Mouse (Mus musculus) heart, postnatal 0 days (tissue): ENCODE measurements at regions not wholly inside any gene's neighbourhood (a gene's known extent, or its start where the extent isn't known, plus 50 kb on each side); places are given as distances from the start of the nearest gene placed in this dataset.
"Not testable (repeated sequence)": the region's sequence is repeated elsewhere in the genome, so short reads cannot be mapped to it uniquely, and the experiment has no call there.

ENCODE experiments used
- ATAC-seq: fragments of 200-750 bp; cut with Nextera tagmentation; 2 replicates; pipeline ENCODE4 v1.8.0; 2017; ENCODE audit warnings: low read depth, moderate number of reproducible peaks, moderate library complexity; ENCODE audit not compliant: insufficient read depth
- DNase-seq: peaks from one replicate; pipeline ENCODE4 v3.0.0-alpha.2; 2016; ENCODE audit warnings: low spot score
- H3K27ac ChIP-seq: fragments of 300-500 bp; sonication (generic); 2 replicates; pipeline ENCODE4 v1.5.1; 2014; ENCODE audit warnings: low read depth, mild to moderate bottlenecking
- H3K27me3 ChIP-seq: fragments of 300-500 bp; sonication (generic); 2 replicates; pipeline ENCODE4 v1.6.1; 2014; ENCODE audit warnings: low read length, mixed read lengths; ENCODE audit not compliant: control insufficient read depth, insufficient read depth
- H3K36me3 ChIP-seq: fragments of 300-500 bp; sonication (generic); replicated peaks from 2 replicates; pipeline ENCODE4 v1.6.1; 2014; ENCODE audit warnings: low read length, mixed read lengths; ENCODE audit not compliant: control insufficient read depth, insufficient read depth
- H3K4me1 ChIP-seq: fragments of 300-500 bp; sonication (generic); 2 replicates; pipeline ENCODE4 v1.6.1; 2014; ENCODE audit warnings: antibody characterized with exemption; ENCODE audit not compliant: control insufficient read depth, insufficient read depth
- H3K4me2 ChIP-seq: fragments of 300-500 bp; sonication (generic); 2 replicates; pipeline ENCODE4 v1.6.1; 2014; ENCODE audit warnings: low read depth, mild to moderate bottlenecking, low read length, moderate library complexity
- H3K4me3 ChIP-seq: fragments of 300-500 bp; sonication (generic); 2 replicates; pipeline ENCODE4 v1.5.1; 2014; ENCODE audit warnings: low read depth, low read length
- H3K9ac ChIP-seq: fragments of 300-500 bp; sonication (generic); replicated peaks from 2 replicates; pipeline ENCODE4 v1.6.1; 2014; ENCODE audit warnings: low read depth, low read length, mixed read lengths
- H3K9me3 ChIP-seq: fragments of 300-500 bp; sonication (generic); replicated peaks from 2 replicates; pipeline ENCODE4 v1.6.1; 2016; ENCODE audit warnings: low read length; ENCODE audit not compliant: control insufficient read depth
- CTCF ChIP-seq: IDR thresholded peaks from 2 replicates; pipeline ENCODE4 v1.5.1; 2016; ENCODE audit warnings: antibody characterized with exemption, control low read depth, low read depth
- EP300 ChIP-seq: IDR thresholded peaks from 2 replicates; pipeline ENCODE4 v1.6.1; 2016; ENCODE audit warnings: antibody characterized with exemption, low read depth
- WGBS: fragments of 180-500 bp; shearing (Covaris S2); extraction: QIAGEN DNeasy Blood & Tissue Kit; methylation state at CpG from one replicate; pipeline ENCODE4 v1.1.7; 2014; 5-methylcytosine and 5-hydroxymethylcytosine counted together

DNA sequence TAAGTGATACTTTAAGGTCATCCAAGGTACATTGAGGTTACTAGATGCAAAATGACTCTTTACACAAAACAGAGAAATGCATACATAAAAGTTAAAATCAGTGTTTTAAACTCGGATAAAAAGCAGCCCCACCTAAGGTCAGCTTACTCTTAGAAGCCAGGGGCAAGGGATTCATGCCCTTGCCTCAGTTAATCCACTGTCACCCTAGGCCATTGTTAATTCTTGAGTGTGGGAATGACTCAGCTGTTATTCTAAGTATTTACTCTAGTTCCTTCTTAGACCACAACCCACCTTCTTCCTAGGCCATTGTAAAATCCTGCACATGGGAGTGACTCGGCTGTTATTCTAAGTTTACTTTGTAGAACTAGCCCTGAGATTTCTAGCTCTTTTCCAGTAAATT is 64.1 kb upstream of the Ces1h start:
- WGBS, result 39% methylated on average over 2 of the region's 2 CpGs
- not testable (repeated sequence) for H3K27ac ChIP-seq, H3K9ac ChIP-seq, DNase-seq, H3K9me3 ChIP-seq, ATAC-seq, H3K4me2 ChIP-seq, H3K4me3 ChIP-seq, H3K27me3 ChIP-seq, H3K4me1 ChIP-seq, H3K36me3 ChIP-seq

DNA sequence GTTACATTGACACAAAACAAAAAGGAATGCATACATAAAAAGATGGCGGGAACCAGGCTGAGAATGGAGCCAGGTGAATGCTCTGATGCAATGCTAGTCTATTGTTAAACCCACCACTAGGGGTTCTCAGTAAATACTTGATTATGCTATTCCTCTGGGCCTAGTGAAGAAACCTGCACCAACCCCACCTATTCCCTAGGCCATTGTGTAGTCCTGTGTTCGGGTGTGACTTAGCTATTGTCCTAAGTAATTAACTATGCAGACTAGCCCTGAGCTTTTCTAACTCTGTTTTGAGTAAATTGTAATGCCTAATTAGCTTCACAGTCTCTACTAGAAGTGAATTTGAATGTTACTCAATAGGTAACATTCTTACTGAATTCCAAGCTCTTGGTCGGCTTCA is 62.4 kb upstream of the Ces1h start:
- Histone ChIP-seq H3K4me2 (no peak overlapping the region), H3K27ac (no peak overlapping the region), H3K36me3 (no peaks in the 10 kb centered on the region), H3K4me3 (no peak overlapping the region), H3K9ac (no peak overlapping the region), H3K27me3 (no peaks in the 10 kb centered on the region), H3K4me1 (no peaks in the 10 kb centered on the region), H3K9me3 (no peaks in the 10 kb centered on the region)
- no peak for ATAC-seq
- 83% methylated on average over 3 of the region's 3 CpGs for WGBS
- TF ChIP-seq CTCF, result no peak
- no peak for TF ChIP-seq EP300
- no peak for DNase-seq

DNA sequence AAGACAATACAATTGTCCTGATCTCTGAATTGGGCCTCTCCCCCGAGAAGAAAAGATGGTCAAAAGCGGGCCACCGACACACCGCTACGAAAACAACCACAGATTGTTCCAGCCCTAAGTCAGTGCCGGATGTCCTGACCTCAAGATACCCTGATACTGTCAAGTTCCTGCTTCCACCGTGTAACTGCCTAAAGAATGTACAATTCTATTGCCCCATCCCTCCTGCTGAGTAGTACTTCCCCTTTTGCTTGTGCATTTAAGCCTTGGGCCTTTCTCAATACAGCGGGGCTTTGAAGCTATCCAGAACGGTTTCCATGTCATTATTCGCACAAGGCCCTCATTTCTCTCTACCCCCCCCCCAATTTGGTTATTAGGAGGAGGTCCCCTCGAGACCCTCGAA is 57.1 kb upstream of the Ces1h start:
- not testable (repeated sequence) for H3K27me3 ChIP-seq

DNA sequence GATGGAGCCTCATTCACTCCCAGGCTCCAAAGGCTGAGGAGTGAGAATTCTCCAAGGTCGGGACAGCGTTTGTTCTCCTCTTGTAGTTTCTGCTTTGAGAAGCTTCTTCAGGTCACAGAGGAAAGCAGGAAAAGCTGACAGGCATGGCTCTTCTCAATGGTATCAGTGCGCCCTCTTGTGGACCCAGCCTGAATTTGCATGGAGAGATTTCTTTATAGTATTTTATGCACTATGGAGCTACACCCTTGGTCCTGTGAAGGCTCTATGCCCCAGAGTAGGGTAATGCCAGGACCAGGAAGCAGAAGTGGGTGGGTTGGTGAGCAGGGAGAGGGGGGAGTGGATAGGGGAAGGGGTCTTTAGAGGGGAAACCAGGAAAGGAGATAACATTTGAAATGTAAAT is 51.1 kb upstream of the Ces1h start:
- Histone ChIP-seq H3K4me1 (no peaks in the 10 kb centered on the region), H3K27ac (no peak overlapping the region), H3K36me3 (no peaks in the 10 kb centered on the region), H3K9me3 (no peaks in the 10 kb centered on the region), H3K4me2 (no peak overlapping the region), H3K27me3 (no peaks in the 10 kb centered on the region), H3K9ac (no peak overlapping the region), H3K4me3 (no peak overlapping the region)
- peak; percentile 63 for DNase-seq
- peak; percentile 91 for TF ChIP-seq CTCF
- TF ChIP-seq EP300, result no peak
- 3% methylated on average over 3 of the region's 3 CpGs for WGBS
- no peak for ATAC-seq

More for the DNA sequence above, 57.1 kb upstream of the Ces1h start:
- not testable (repeated sequence) for H3K4me2 ChIP-seq, H3K4me1 ChIP-seq, DNase-seq, H3K9ac ChIP-seq, H3K27ac ChIP-seq, H3K4me3 ChIP-seq, H3K36me3 ChIP-seq, ATAC-seq, H3K9me3 ChIP-seq
- 59% methylated on average over 12 of the region's 12 CpGs for WGBS
